Mouse (Mus musculus): ENCODE measurements at regions not wholly inside any gene's neighbourhood (a gene's known extent, or its start where the extent isn't known, plus 50 kb on each side); places are given as distances from the start of the nearest gene placed in this dataset.

DNA sequence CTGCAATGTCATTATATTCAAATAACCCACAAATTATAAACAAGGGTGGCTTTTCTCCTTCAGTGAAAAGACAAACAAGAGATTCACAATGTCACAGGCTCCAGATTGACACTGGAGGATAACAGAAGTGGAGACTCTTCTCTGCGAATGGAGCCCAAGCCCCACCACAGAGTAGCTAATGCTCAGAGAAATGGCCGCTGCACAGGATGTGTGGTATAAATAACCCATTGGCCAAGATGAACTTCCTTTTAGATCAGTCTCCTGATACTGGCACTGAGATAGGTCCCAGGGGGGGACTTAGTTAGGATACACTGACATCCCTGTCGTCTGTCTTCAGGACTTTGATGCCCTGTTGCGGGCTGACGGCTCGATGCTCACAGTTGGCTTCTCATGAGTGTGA lies 225.3 kb upstream of the Runx1 start:
- Histone ChIP-seq H3K4me1 (no peaks in the 10 kb centered on the region), H3K4me2 (replicated peaks) (no peak overlapping the region), H3K27me3 (replicated peaks) (no peaks in the 10 kb centered on the region), H3K4me3 (no peak overlapping the region), H3K27ac (no peak overlapping the region), H3K9me3 (no peaks in the 10 kb centered on the region), H3K36me3 (no peaks in the 10 kb centered on the region), H3K9ac (no peak overlapping the region)
- WGBS: 83% methylated on average over 6 of the region's 6 CpGs
- no peak for ATAC-seq (ENCODE audit: low FRiP score, low read depth)

DNA sequence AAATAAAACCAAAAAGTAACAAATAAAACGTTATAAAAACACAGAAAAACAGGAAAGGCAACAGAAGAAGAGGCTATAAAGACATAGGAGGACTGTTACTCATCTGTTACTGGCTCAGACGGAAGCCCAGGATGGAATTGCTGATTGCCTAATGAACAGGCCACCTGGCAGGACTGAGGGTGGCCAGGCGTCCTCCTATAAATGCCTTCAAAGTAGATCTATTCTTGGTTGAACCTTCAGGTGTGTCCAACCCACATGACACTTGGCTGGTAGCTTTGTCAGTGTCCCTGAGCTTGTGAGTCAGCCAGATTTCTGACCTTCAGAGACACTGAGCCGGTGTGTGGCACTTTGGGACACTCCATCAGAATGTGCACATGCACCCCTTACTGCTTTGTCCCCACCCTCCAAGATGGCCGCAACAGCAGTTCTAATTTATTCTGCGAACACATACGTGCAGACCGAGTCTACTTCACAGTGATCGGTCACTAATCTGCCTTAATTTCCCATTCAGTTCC lies 222.5 kb upstream of the Runx1 start:
- H3K27ac ChIP-seq: no peak overlapping the region
- H3K9ac ChIP-seq: no peak overlapping the region
- H3K36me3 ChIP-seq: no peaks in the 10 kb centered on the region
- no peaks in the 10 kb centered on the region for H3K9me3 ChIP-seq
- no peaks in the 10 kb centered on the region for H3K27me3 ChIP-seq (replicated peaks)
- H3K4me1 ChIP-seq: no peaks in the 10 kb centered on the region
- WGBS: 83% methylated on average over 9 of the region's 9 CpGs
- H3K4me2 ChIP-seq (replicated peaks): no peak overlapping the region
- H3K4me3 ChIP-seq: no peak overlapping the region
- no peak for ATAC-seq (ENCODE audit: low FRiP score, low read depth)

DNA sequence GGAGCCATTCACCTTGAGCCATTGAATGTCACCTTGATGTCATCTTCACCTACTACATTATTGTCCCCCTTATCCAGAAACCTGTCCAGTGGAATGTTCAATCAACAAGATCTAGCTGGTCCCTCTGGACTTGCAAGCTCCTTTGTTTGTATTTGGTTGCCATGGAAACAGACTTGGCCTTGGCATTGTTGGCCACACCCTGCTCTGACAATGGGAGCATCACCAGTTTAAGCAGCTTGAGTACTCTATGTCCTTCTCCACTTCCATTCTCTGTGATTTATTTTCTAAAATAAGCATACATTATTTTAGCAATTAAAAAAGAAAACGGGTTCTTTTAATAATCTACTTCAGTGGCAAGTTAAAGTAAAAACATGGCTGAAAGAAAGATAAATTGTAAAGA lies 221.6 kb upstream of the Runx1 start:
- 75% methylated on average over 1 of the region's 1 CpGs for WGBS
- no peak overlapping the region for H3K27ac ChIP-seq
- no peak overlapping the region for H3K4me3 ChIP-seq
- no peaks in the 10 kb centered on the region for H3K9me3 ChIP-seq
- no peaks in the 10 kb centered on the region for H3K27me3 ChIP-seq (replicated peaks)
- no peak overlapping the region for H3K4me2 ChIP-seq (replicated peaks)
- H3K4me1 ChIP-seq: no peaks in the 10 kb centered on the region
- no peak for ATAC-seq (ENCODE audit: low FRiP score, low read depth)
- H3K36me3 ChIP-seq: no peaks in the 10 kb centered on the region
- H3K9ac ChIP-seq: no peak overlapping the region

DNA sequence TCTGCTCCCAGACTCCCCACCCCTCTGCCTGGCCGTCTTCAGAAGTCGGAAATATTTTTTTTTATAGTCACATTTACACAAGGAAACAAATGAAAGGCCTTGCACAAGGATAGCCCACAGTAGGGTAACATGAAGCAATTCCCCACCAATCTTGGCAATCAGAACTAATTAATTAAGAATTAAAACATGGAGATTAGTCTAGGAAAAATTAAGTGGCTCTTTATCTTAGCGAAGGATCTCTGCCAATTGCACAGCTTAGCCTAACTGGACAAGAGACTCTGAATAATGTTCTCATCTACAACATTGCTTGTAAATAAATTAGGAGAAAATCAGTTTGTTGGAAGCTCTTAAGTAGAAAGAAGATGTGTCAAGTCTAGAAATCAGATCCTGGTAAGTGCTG lies 220.3 kb upstream of the Runx1 start:
- H3K9me3 ChIP-seq: no peaks in the 10 kb centered on the region
- H3K27me3 ChIP-seq (replicated peaks): no peaks in the 10 kb centered on the region
- no peaks in the 10 kb centered on the region for H3K4me1 ChIP-seq
- H3K9ac ChIP-seq: no peak overlapping the region
- H3K4me3 ChIP-seq: no peak overlapping the region
- H3K36me3 ChIP-seq: no peaks in the 10 kb centered on the region
- H3K27ac ChIP-seq: no peak overlapping the region
- ATAC-seq (ENCODE audit: low FRiP score, low read depth): no peak
- 91% methylated on average over 3 of the region's 3 CpGs for WGBS
- H3K4me2 ChIP-seq (replicated peaks): no peak overlapping the region

DNA sequence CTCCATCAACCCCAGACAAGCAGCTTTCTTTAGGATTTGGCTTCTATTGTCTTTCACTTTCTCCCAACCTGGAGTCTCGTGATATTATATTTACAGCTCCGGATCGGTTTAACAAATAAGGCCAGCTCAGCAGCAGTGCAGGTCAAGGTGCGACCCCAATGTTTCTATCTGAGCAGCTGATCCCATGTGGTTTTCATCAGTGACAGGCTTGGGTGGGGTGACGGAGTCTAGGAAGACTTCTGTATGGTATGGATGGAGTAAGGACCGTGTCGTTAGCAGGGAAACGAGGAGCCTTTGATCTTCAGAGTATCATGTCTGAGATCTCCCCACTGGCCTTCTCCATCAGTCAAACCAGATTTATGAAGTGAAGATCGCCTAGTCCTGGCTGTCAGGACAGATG lies 217.4 kb upstream of the Runx1 start:
- Histone ChIP-seq H3K9me3 (no peaks in the 10 kb centered on the region), H3K4me1 (no peaks in the 10 kb centered on the region), H3K27ac (no peak overlapping the region), H3K4me2 (replicated peaks) (no peak overlapping the region), H3K4me3 (no peak overlapping the region), H3K9ac (no peak overlapping the region), H3K27me3 (replicated peaks) (no peaks in the 10 kb centered on the region), H3K36me3 (no peaks in the 10 kb centered on the region)
- ATAC-seq (ENCODE audit: low FRiP score, low read depth): no peak
- WGBS: 69% methylated on average over 9 of the region's 9 CpGs

DNA sequence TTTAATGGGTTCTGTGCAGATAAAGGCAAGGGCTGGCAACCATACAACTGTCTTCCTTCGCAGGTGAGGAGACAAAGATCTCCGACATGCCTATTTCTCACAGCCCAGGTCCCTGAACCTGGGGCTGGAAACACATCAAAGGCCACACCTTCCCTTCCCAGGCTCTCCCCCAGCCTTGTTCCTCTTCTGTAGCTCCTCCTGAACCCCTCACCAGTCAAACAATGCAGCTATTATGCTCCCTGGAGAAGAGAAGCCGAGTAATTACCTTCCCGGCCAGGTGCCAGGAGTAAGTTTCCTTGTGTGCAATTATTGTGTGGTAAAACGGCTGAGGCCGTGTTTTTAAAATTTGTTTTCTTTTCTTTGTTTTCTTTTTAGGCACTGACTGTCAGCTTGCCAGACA lies 217.0 kb upstream of the Runx1 start:
- no peaks in the 10 kb centered on the region for H3K9me3 ChIP-seq
- ATAC-seq (ENCODE audit: low FRiP score, low read depth): no peak
- H3K36me3 ChIP-seq: no peaks in the 10 kb centered on the region
- H3K4me3 ChIP-seq: no peak overlapping the region
- no peaks in the 10 kb centered on the region for H3K4me1 ChIP-seq
- 49% methylated on average over 6 of the region's 6 CpGs for WGBS
- H3K4me2 ChIP-seq (replicated peaks): no peak overlapping the region
- no peak overlapping the region for H3K9ac ChIP-seq
- no peaks in the 10 kb centered on the region for H3K27me3 ChIP-seq (replicated peaks)
- no peak overlapping the region for H3K27ac ChIP-seq

DNA sequence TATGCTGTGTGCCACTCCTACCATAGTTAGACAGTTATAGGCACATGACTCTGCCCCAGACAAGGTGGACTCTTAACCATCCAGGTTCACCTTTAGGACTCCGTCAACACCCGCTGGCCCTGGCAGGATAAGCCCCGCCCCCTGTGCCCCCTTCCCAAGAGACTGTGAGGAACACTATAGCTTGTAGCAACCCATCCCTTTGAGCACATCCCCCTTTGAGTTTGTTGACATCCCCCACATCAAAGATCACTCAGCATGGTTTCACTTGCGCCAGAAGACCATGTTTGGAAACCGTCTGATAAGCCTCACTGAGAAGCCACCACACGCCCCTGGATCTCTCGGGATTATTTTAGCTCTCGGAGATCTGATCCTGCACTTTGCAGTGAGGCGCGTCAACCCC lies 216.5 kb upstream of the Runx1 start:
- no peak for ATAC-seq (ENCODE audit: low FRiP score, low read depth)
- Histone ChIP-seq H3K27me3 (replicated peaks) (no peaks in the 10 kb centered on the region), H3K9ac (no peak overlapping the region), H3K4me2 (replicated peaks) (no peak overlapping the region), H3K4me3 (no peak overlapping the region), H3K9me3 (no peaks in the 10 kb centered on the region), H3K36me3 (no peaks in the 10 kb centered on the region), H3K27ac (no peak overlapping the region), H3K4me1 (no peaks in the 10 kb centered on the region)
- WGBS: 83% methylated on average over 10 of the region's 10 CpGs

DNA sequence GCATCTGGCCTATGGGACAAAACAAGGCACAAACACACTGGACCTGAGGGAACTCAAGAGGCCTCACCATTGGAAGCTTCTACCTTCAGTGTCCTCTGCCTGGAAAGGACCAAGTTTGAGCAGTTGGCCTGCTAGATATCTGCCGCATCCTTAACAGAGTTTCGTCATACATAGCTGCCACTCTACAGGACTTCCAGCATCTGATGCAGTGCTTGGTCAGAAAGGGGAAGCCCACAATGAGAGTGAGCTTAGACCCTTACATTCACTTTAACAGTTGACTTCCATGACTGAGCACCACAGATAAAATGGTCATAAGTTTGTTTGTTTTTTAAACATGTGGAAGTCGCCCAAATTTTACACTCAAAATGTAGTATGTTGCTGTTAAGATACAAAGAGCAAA lies 215.9 kb upstream of the Runx1 start:
- no peaks in the 10 kb centered on the region for H3K4me1 ChIP-seq
- H3K4me3 ChIP-seq: no peak overlapping the region
- ATAC-seq (ENCODE audit: low FRiP score, low read depth): no peak
- no peak overlapping the region for H3K27ac ChIP-seq
- H3K4me2 ChIP-seq (replicated peaks): no peak overlapping the region
- WGBS: 90% methylated on average over 3 of the region's 3 CpGs
- H3K9me3 ChIP-seq: no peaks in the 10 kb centered on the region
- no peak overlapping the region for H3K9ac ChIP-seq
- no peaks in the 10 kb centered on the region for H3K27me3 ChIP-seq (replicated peaks)
- no peaks in the 10 kb centered on the region for H3K36me3 ChIP-seq

DNA sequence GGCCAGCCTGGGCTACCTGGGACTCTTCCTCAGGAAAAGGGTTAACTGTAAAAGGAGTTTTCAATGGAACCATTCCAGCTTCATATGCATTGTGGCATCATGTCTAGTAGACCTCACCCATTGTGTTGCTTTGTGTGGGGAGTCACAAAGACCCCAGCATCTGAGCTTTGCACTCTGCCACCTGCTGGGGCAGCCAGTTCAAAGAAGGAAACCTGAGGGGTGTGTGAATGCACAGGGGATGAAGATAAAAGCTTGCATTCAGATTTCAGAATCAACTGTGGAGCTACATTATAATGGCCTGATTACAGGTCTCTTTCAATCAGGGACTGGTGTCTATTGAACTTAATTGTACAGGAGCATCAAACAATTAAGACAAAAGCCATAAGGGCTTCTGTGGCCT lies 215.4 kb upstream of the Runx1 start:
- Histone ChIP-seq H3K4me3 (no peak overlapping the region), H3K4me2 (replicated peaks) (no peak overlapping the region), H3K36me3 (no peaks in the 10 kb centered on the region), H3K4me1 (no peaks in the 10 kb centered on the region), H3K9me3 (no peaks in the 10 kb centered on the region), H3K9ac (no peak overlapping the region), H3K27ac (no peak overlapping the region), H3K27me3 (replicated peaks) (no peaks in the 10 kb centered on the region)
- ATAC-seq (ENCODE audit: low FRiP score, low read depth): no peak

DNA sequence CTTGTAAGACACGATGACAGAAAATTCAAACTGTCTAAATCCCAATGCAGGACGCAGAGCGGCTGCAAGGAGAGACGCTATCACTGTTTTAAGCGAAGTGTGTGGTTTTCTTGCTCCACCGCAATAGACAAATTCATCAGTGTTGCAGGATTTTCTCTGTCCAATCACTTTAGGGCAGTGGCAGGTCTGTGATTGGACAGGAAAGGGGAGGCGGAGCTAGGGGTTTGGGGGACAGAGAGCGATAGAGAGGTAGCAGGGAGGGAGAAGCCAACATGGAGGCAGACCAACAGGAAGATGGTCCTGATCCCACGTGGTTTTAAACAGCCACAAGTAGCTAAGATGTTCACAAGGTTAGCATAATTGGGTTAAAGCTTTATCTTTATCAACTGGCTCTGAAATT lies 209.7 kb upstream of the Runx1 start:
- H3K27ac ChIP-seq: no peak overlapping the region
- H3K9me3 ChIP-seq: no peaks in the 10 kb centered on the region
- WGBS: 91% methylated on average over 9 of the region's 9 CpGs
- no peaks in the 10 kb centered on the region for H3K36me3 ChIP-seq
- H3K4me1 ChIP-seq: no peaks in the 10 kb centered on the region
- ATAC-seq (ENCODE audit: low FRiP score, low read depth): no peak
- no peak overlapping the region for H3K4me2 ChIP-seq (replicated peaks)
- no peak overlapping the region for H3K4me3 ChIP-seq
- no peak overlapping the region for H3K9ac ChIP-seq
- H3K27me3 ChIP-seq (replicated peaks): no peaks in the 10 kb centered on the region

DNA sequence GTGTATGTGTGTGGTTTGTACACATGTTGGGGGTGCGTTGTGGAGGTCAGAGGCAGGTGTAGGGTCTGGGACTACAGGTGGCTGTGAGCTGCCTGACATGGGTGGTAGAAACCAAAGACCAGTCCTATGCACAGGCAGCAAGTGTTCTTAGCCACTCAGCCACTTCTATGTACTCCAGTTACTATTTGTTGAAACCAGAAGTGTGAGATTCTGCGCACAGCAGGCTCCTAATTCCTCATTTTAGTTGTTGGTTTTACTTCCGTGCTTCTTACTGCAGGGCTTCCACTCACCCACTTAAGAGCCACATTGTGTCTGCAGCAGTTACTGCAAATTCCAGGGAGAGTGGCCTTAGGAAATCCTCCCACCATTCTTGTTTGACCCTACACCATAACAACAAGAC lies 208.0 kb upstream of the Runx1 start:
- whole genome bisulfite sequencing: 78% methylated on average over 3 of the region's 3 CpGs
- Histone ChIP-seq H3K9ac (no peak overlapping the region), H3K4me3 (no peak overlapping the region), H3K27me3 (replicated peaks) (no peaks in the 10 kb centered on the region), H3K27ac (no peak overlapping the region), H3K9me3 (no peaks in the 10 kb centered on the region), H3K4me2 (replicated peaks) (no peak overlapping the region), H3K36me3 (no peaks in the 10 kb centered on the region), H3K4me1 (no peaks in the 10 kb centered on the region)
- ATAC-seq (ENCODE audit: low FRiP score, low read depth): no peak

DNA sequence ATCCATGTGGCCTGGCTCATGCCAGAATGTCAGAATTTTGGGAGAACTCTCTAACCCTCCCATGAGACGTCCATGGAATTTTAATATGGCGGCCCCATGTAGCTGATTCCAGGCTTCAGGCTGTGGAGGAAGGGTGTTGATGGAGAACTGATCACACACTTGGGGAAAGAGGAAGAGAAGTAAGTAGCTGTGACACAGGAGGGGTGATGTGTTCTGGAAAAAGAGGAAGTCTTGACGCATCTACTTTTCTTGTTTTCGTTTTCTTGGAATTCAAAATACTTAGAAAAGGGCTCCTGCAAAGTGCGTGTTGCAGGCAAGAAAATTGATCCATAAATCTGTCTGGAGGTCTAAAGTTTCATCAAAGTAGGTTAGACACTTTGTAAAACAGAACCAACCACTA lies 205.7 kb upstream of the Runx1 start:
- no peak overlapping the region for H3K4me2 ChIP-seq (replicated peaks)
- 87% methylated on average over 5 of the region's 5 CpGs for WGBS
- H3K9ac ChIP-seq: no peak overlapping the region
- no peak overlapping the region for H3K4me3 ChIP-seq
- H3K9me3 ChIP-seq: no peaks in the 10 kb centered on the region
- H3K27ac ChIP-seq: no peak overlapping the region
- H3K27me3 ChIP-seq (replicated peaks): no peaks in the 10 kb centered on the region
- no peak for ATAC-seq (ENCODE audit: low FRiP score, low read depth)
- no peaks in the 10 kb centered on the region for H3K4me1 ChIP-seq
- H3K36me3 ChIP-seq: no peaks in the 10 kb centered on the region

DNA sequence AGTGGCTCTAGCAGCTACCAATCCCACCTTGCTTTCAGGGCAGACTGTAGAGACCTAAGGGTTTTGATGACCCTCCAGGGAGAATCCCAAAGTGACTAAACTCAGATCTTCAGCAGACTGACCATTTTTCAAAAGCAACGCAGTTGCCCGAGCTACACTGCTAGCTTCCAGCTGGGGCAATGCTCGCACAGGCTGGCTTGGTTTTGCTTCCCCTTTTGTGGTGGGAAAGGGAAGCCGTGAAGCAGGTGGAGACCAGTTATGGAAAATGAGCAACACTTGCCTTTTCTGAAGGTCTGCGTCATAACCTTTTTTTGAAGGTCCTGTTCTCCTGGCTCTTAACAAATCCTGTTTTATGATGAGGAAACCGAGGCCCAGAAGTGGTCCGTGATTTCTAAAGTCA lies 202.7 kb upstream of the Runx1 start:
- no peak overlapping the region for H3K4me2 ChIP-seq (replicated peaks)
- ATAC-seq (ENCODE audit: low FRiP score, low read depth): no peak
- no peaks in the 10 kb centered on the region for H3K27me3 ChIP-seq (replicated peaks)
- no peaks in the 10 kb centered on the region for H3K4me1 ChIP-seq
- no peak overlapping the region for H3K9ac ChIP-seq
- H3K27ac ChIP-seq: no peak overlapping the region
- no peaks in the 10 kb centered on the region for H3K36me3 ChIP-seq
- no peak overlapping the region for H3K4me3 ChIP-seq
- H3K9me3 ChIP-seq: no peaks in the 10 kb centered on the region
- 83% methylated on average over 7 of the region's 7 CpGs for WGBS

DNA sequence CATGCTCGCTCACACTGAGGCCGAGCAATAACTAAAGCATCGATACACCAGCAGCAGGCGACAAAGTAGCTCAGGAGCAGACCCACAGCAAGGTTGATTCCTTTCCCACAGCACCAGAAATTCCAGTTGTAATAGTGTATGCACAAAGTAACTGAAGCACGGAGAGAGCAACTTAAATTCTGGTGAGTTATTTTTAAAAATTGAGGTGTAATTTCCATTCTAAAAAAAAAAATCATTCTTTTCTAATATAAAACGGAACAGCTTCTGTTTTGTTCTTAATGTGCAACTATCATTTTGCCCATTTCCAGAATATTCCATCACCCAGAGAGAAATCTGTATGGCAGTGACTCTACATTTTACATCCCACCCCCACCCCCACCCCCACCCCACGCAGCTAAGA lies 202.1 kb upstream of the Runx1 start:
- no peak overlapping the region for H3K4me3 ChIP-seq
- no peak overlapping the region for H3K27ac ChIP-seq
- H3K27me3 ChIP-seq (replicated peaks): no peaks in the 10 kb centered on the region
- no peaks in the 10 kb centered on the region for H3K36me3 ChIP-seq
- ATAC-seq (ENCODE audit: low FRiP score, low read depth): no peak
- no peaks in the 10 kb centered on the region for H3K4me1 ChIP-seq
- WGBS: 90% methylated on average over 7 of the region's 7 CpGs
- no peaks in the 10 kb centered on the region for H3K9me3 ChIP-seq
- H3K4me2 ChIP-seq (replicated peaks): no peak overlapping the region
- no peak overlapping the region for H3K9ac ChIP-seq
